Mouse (Mus musculus) hindbrain, embryonic 15.5 days (tissue): Measurements from ENCODE around the gene Lgmn. TPM values are rescaled to one million over a fixed set of nuclear protein-coding genes. Genes with fewer than 3 reads are reported as not detected.

ENCODE experiments used
- ATAC-seq: fragments of 200-750 bp; cut with Nextera tagmentation; 2 replicates; pipeline ENCODE4 v1.8.0; 2017; ENCODE audit warnings: low read depth, moderate number of reproducible peaks, moderate TSS enrichment; ENCODE audit not compliant: low FRiP score
- H3K27ac ChIP-seq: fragments of 300-500 bp; sonication (generic); replicated peaks from 2 replicates; pipeline ENCODE4 v1.5.1; 2015; ENCODE audit warnings: mild to moderate bottlenecking, inconsistent platforms
- H3K27me3 ChIP-seq: fragments of 300-500 bp; sonication (generic); 2 replicates; pipeline ENCODE4 v1.6.1; 2015; ENCODE audit warnings: control low read depth, inconsistent platforms
- H3K36me3 ChIP-seq: fragments of 300-500 bp; sonication (generic); 2 replicates; pipeline ENCODE4 v1.6.1; 2015; ENCODE audit warnings: control low read depth, inconsistent platforms
- H3K4me1 ChIP-seq: fragments of 300-500 bp; sonication (generic); replicated peaks from 2 replicates; pipeline ENCODE4 v1.6.1; 2015; ENCODE audit warnings: control low read depth, inconsistent platforms
- H3K4me2 ChIP-seq: fragments of 300-500 bp; sonication (generic); 2 replicates; pipeline ENCODE4 v1.6.1; 2015; ENCODE audit warnings: moderate library complexity, mild to moderate bottlenecking, inconsistent platforms
- H3K4me3 ChIP-seq: fragments of 300-500 bp; sonication (generic); 2 replicates; pipeline ENCODE4 v1.5.1; 2015; ENCODE audit warnings: mild to moderate bottlenecking, inconsistent platforms
- H3K9ac ChIP-seq: fragments of 300-500 bp; sonication (generic); 2 replicates; pipeline ENCODE4 v1.6.1; 2015; ENCODE audit warnings: inconsistent platforms
- H3K9me3 ChIP-seq: fragments of 300-500 bp; sonication (generic); 2 replicates; pipeline ENCODE4 v1.6.1; 2016; ENCODE audit warnings: control low read depth, inconsistent platforms
- WGBS: fragments of 180-500 bp; shearing (Covaris S2); methylation state at CpG from one replicate; pipeline ENCODE4 v1.1.7; 2015; 5-methylcytosine and 5-hydroxymethylcytosine counted together
- polyA plus RNA-seq: library from polyadenylated mRNA; unstranded; fragments of >200 nt; fragmentation: Nextera tagmentation; extraction: Ambion mirVana; gene quantifications from 2 replicates; pipeline ENCODE4 v1.2.1, GENCODE M21; 2015

Gene Lgmn
- polyA plus RNA-seq, 1 experiment from 2014 or later = 109 TPM

DNA sequence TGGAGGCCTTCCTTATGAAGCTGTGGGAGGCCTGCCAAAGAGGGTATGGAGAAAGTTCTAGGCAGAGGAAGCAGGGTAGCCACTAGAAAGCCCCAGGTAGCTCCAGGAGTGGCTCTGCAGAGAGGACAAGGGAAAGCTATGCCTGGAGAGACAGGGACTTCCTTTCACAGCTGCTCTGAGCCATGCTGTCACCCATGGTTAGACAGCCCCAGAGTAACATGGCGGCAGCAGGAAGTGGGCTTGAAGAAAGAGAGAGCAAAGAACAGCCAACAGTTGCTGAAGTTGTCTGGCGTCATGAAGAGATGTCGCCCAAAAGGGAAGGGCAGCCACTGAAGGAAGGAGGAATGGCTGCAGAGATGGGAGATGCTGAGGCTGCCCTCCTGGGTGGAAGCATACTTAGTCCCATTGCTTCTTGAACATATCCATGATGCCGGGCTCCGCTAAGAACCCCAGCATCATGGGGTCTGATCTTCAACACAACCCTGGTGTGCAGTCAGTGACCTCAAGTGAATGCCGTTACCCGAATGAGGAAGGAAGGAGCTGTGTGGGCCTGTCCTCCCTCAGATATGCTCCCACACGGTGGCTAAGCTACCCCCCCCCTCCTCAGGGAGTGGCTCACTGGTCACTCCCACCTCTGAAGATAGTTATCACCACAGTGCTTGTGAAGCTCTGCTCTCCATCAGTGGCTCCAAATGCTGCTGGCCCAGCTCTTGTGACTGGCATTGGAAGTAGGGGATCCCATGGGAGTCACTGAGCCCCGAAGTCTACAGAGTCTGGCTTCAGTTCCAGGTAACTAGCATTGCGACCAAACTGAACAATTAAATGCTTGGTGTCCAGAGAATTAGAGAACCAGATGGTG, 85.3 kb downstream of the Lgmn start:
- 86% methylated on average over 10 of the region's 10 CpGs for WGBS
- H3K4me1 ChIP-seq = no peaks in the 10 kb centered on the region
- no peak for ATAC-seq

DNA sequence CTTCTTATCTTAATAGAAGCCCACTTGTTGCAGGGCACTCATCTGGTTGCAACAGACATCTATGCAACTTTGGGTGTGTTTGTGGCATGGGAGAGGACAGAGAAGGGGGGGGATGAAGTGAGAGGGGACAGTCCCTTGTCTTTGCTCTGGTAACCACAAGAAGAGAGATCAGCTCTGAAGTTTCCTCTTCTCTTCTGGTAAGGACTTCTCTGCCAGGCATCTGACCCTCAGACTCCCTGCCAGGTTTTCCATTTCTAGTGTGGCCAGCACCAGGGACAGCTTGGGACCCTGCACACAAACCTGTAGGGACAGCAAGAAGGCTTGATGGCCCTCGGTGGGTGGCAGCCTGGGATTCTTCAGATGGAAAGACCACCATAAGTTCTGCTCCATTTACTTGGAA, 88.6 kb downstream of the Lgmn start:
- Histone ChIP-seq H3K4me3 (no peak overlapping the region), H3K4me2 (no peak overlapping the region), H3K27ac (no peak overlapping the region), H3K4me1 (no peaks in the 10 kb centered on the region), H3K27me3 (no peaks in the 10 kb centered on the region), H3K36me3 (no peaks in the 10 kb centered on the region), H3K9me3 (no peaks in the 10 kb centered on the region), H3K9ac (no peak overlapping the region)
- WGBS = 93% methylated on average over 1 of the region's 1 CpGs
- ATAC-seq = no peak

More for the DNA sequence above, 85.3 kb downstream of the Lgmn start:
- no peak overlapping the region for H3K27ac ChIP-seq
- H3K9ac ChIP-seq = no peak overlapping the region
- no peaks in the 10 kb centered on the region for H3K36me3 ChIP-seq
- H3K9me3 ChIP-seq = no peaks in the 10 kb centered on the region
- H3K27me3 ChIP-seq = no peaks in the 10 kb centered on the region
- no peak overlapping the region for H3K4me2 ChIP-seq
- H3K4me3 ChIP-seq = no peak overlapping the region

DNA sequence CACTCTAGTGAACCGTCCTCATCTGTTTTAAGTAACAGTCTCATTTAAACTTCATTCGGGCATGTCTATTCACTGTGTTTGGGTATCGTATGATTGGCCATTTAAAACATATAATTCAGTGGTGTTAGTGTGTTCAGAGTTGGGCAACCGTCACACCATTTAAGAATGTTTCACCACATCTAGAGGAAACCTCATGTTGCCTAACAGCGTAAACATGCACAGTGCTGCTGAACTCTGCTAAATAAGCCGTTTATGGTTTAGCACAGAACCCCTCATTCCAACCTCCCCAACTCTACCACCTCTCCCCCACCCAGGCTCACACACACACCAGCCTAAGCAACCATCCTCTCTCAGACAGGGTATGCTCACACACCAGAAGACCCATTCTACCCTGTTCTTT, 91.2 kb downstream of the Lgmn start:
- no peaks in the 10 kb centered on the region for H3K36me3 ChIP-seq
- H3K9me3 ChIP-seq = no peaks in the 10 kb centered on the region
- H3K9ac ChIP-seq = no peak overlapping the region
- no peak overlapping the region for H3K4me2 ChIP-seq
- H3K4me3 ChIP-seq = no peak overlapping the region
- no peaks in the 10 kb centered on the region for H3K27me3 ChIP-seq
- no peak overlapping the region for H3K27ac ChIP-seq
- no peak for ATAC-seq
- H3K4me1 ChIP-seq = no peaks in the 10 kb centered on the region
- 93% methylated on average over 6 of the region's 6 CpGs for WGBS

DNA sequence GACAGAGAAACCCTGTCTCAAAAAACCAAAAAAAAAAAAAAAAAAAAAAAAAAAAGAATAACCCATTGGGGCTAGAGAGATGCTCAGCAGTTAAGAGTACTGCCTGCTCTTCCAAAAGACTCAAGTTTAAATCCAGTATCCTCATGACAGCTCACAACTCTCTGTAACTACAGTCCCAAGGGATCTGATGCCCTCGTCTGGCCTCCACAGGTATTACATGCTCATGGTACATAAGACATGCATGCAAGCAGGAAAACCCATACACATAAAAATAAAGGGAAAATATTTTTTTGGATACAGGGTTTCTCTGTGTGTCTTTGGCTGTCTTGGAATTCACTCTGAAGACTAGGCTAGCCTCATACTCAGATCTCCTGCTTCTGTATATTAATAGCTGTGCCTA, 93.1 kb downstream of the Lgmn start:
- ATAC-seq = no peak

DNA sequence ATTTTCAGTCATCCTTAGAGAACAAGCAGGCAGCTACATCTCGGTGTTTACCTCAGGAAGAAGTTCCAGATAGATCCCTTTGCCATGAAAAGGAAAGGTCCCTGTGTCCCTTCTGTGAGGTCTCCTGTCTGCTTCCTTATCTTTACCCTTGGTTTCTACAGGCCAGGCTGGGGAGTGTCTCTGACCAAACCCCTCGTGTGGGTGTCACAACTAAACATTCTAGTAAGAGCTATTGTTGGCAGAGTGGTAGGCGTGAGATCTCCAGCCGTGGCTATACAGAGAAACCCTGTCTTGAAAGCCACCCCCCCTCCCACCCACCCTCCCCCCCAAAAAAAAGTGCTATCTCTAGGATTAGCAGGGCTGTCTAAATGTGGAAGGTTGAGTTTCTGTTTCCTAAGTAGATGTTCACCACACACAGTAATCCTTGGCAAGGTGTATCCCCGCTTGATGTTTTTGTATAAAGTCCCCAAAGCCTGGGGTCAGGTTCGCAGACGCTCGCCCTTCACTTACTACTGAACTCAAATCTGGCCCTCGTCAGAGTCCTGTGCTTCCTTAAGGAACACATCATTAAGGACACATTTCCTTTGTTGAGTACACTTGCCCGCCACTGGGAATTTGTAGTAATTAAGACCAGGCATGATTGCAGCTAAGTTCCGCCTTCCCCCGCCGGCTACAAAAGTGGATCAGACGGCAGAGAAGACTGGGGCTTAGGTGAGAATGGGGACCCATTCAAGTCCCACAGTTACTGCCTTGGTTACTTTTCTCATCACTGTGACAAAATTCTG, 94.4 kb downstream of the Lgmn start:
- 0 out of 2 replicates have a peak, but pooled peaks cover 4% of the 10 kb centered on the region for H3K4me1 ChIP-seq
- H3K36me3 ChIP-seq = no peaks in the 10 kb centered on the region
- WGBS = 78% methylated on average over 14 of the region's 14 CpGs
- H3K4me3 ChIP-seq = no peak overlapping the region
- H3K27ac ChIP-seq = no peak overlapping the region
- H3K4me2 ChIP-seq = no peak overlapping the region
- H3K9me3 ChIP-seq = no peaks in the 10 kb centered on the region
- H3K27me3 ChIP-seq = no peaks in the 10 kb centered on the region
- H3K9ac ChIP-seq = no peak overlapping the region
- no peak for ATAC-seq

More for the DNA sequence above, 93.1 kb downstream of the Lgmn start:
- H3K4me1 ChIP-seq = 0 out of 2 replicates have a peak, but pooled peaks cover 4% of the 10 kb centered on the region
- H3K27ac ChIP-seq = no peak overlapping the region
- 3% methylated on average over 1 of the region's 1 CpGs for WGBS
- H3K27me3 ChIP-seq = no peaks in the 10 kb centered on the region
- H3K36me3 ChIP-seq = no peaks in the 10 kb centered on the region
- H3K4me2 ChIP-seq = no peak overlapping the region
- no peak overlapping the region for H3K4me3 ChIP-seq
- H3K9ac ChIP-seq = no peak overlapping the region
- H3K9me3 ChIP-seq = no peaks in the 10 kb centered on the region

Other genes with a start within 250 kb of the Lgmn start
- 2.8 and 3.3 TPM in 2 replicates for gene Rin3, start 156.8 kb downstream of the Lgmn start, polyA plus RNA-seq
- gene Golga5, start 29.3 kb upstream of the Lgmn start, polyA plus RNA-seq = 25.7 and 26.0 TPM in 2 replicates
- 157 and 166 TPM in 2 replicates for gene Chga, start 115.2 kb upstream of the Lgmn start, polyA plus RNA-seq